Mouse (Mus musculus): ENCODE measurements at regions not wholly inside any gene's neighbourhood (a gene's known extent, or its start where the extent isn't known, plus 50 kb on each side); places are given as distances from the start of the nearest gene placed in this dataset.
"Not testable (repeated sequence)": the region's sequence is repeated elsewhere in the genome, so short reads cannot be mapped to it uniquely, and the experiment has no call there.

DNA sequence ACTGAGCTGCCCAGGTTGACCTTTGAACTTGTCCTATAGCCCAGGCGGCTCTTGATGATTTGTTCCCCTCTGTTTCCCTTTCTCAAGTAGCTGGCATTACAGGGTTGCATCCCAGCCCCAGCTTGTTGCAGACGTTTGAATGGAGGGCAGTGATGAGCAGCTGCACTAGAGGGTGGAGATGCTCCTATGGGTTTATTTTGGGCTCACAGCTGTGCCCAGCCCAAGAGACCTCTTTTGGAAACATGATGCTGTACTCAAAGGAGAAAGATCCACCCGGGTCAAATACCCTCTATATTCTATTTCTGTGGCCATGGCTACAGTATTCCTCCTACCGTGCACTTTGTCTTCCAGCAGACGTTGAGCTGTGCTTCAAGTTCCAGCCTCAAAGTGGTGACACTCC, 109.0 kb upstream of the Shb start:
- no peaks in the 10 kb centered on the region for H3K27me3 ChIP-seq (ENCODE audit: control insufficient read depth, insufficient read depth, low read length, poor library complexity, severe bottlenecking)
- H3K36me3 ChIP-seq (ENCODE audit: control insufficient read depth, insufficient read depth, low read length, poor library complexity, severe bottlenecking) = no peaks in the 10 kb centered on the region
- no peak for DNase-seq (ENCODE audit: low read depth, low spot score)

DNA sequence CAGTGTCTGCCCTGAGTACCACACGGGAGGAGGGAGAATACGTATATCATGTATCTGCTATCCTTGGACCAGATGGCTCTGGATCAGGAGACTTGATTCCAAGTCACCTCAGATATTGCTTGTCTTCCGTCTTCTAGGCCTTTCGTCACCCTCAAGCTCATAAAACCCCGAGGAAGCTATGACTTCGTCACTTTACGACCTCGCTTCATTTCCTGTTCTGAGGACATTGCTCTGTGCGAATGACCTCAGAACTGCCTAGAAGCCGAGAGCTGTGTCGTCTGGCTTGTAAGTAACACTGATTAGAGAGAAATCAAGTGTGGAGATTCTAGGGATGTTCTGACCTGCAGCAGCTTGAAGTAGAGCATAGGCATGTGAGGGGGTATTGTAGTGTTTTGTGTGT, 108.4 kb upstream of the Shb start:
- no peak for DNase-seq (ENCODE audit: low read depth, low spot score)
- Histone ChIP-seq H3K36me3 (ENCODE audit: control insufficient read depth, insufficient read depth, low read length, poor library complexity, severe bottlenecking) (no peaks in the 10 kb centered on the region), H3K27me3 (ENCODE audit: control insufficient read depth, insufficient read depth, low read length, poor library complexity, severe bottlenecking) (no peaks in the 10 kb centered on the region)

DNA sequence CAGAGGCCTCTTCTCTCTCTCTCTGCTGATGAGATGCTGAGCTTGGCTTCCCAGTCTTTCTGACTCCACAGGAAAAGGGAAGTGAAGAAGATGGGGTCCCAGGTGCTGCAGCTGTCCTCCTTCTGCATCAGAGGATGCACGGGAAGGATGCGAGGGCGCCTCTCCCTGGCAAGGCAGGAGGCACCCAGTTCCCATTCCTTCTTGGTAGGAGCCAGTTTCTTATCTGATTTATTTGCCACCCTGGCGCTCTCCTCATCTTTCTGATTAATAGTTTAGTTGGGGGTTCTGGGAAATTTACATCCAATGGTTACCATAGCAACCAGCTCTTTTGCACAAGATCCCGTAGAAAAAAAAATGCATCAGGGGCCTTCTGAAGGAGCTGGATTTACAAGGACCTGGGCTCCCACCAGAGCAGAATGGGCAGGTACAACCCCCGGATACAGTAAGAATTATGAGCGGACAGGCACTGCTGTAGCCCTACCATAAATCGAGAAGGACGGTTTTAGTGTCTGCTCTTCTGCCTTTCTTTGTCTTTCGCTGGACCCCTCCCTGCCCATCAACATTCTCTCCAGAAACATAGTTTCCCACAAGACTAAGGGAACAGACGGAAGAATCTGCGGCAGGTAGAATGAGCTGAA, 107.2 kb upstream of the Shb start:
- Histone ChIP-seq H3K27me3 (ENCODE audit: control insufficient read depth, insufficient read depth, low read length, poor library complexity, severe bottlenecking) (no peaks in the 10 kb centered on the region), H3K36me3 (ENCODE audit: control insufficient read depth, insufficient read depth, low read length, poor library complexity, severe bottlenecking) (no peaks in the 10 kb centered on the region)
- DNase-seq (ENCODE audit: low read depth, low spot score) = no peak

DNA sequence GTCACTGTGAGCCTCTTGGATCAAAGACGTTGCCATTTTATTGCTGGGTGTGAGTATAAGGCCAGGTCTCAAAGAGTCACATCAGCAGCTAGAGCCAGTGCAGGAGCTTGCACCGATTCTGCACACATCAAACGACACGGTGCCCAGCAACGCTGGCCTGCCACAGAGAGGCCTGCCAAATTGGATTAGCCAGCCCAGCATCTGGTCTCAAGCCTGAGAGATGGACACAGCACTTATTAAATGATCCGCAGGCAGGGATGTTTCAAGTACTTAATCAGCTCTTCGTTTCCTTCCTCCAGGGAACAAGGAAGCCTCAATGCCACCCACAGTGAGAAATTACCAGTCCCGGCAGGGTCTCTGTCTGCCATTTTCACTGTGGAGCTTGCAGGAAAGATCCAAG, 106.1 kb upstream of the Shb start:
- DNase-seq (ENCODE audit: low read depth, low spot score) = no peak
- H3K27me3 ChIP-seq (ENCODE audit: control insufficient read depth, insufficient read depth, low read length, poor library complexity, severe bottlenecking) = no peaks in the 10 kb centered on the region
- H3K36me3 ChIP-seq (ENCODE audit: control insufficient read depth, insufficient read depth, low read length, poor library complexity, severe bottlenecking) = no peaks in the 10 kb centered on the region

DNA sequence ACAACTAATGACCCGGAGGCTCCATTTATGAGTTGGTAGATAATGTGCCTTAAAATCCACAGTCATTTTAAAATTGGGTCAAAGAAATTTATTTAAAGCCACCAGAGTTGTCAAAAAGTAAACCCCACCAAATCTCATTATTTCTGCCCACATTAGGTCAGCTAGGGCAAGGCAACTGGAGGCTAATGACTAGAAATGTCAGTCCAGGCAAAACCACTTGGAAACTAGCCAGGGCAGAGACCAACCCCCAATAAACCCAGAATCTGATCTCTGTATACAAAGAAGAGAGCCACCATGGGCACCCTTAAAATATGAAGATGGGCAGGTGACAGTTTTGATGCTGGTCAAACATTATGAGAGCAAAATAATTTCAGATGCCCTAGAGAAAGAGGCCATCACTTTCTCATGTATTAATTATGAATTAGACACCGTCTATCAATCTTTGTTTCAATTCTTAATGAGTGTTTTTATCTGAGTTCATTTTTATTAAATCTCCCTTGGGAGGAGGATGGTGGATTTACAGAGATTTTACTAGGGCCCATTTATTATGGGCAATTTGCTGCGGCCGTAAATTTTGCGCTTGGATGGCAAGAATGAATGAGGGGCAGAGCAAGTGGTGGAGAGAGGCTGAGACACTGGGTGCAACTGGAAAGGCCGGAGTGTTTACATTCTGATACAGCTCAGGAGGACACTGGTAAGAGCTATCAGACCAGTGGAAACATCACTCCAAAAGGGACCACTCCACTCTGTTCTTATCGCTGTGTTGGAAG, 99.2 kb upstream of the Shb start:
- DNase-seq (ENCODE audit: low read depth, low spot score) = no peak

DNA sequence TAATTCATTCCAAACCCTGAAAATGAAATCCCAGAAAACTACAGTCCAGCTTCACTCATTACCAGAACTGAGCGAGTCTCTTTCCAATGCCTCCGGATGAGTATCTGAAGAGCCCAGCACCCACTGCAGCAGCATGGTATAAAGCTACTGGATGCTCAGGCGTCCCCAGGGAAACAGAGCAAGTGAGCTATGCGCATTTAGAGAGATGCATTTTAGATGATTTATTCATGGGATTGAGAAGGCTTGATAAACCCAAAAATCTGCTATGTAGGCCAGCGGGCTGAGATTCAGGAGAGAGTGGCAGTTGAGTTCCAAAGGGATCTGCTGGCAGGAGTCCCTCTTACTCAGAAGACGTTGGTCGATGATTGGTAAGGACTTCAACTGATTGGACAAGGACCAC, 93.4 kb upstream of the Shb start:
- Histone ChIP-seq H3K36me3 (ENCODE audit: control insufficient read depth, insufficient read depth, low read length, poor library complexity, severe bottlenecking) (no peaks in the 10 kb centered on the region), H3K27me3 (ENCODE audit: control insufficient read depth, insufficient read depth, low read length, poor library complexity, severe bottlenecking) (no peaks in the 10 kb centered on the region)
- no peak for DNase-seq (ENCODE audit: low read depth, low spot score)

More for the DNA sequence above, 99.2 kb upstream of the Shb start:
- Histone ChIP-seq H3K27me3 (ENCODE audit: control insufficient read depth, insufficient read depth, low read length, poor library complexity, severe bottlenecking) (no peaks in the 10 kb centered on the region), H3K36me3 (ENCODE audit: control insufficient read depth, insufficient read depth, low read length, poor library complexity, severe bottlenecking) (no peaks in the 10 kb centered on the region)

DNA sequence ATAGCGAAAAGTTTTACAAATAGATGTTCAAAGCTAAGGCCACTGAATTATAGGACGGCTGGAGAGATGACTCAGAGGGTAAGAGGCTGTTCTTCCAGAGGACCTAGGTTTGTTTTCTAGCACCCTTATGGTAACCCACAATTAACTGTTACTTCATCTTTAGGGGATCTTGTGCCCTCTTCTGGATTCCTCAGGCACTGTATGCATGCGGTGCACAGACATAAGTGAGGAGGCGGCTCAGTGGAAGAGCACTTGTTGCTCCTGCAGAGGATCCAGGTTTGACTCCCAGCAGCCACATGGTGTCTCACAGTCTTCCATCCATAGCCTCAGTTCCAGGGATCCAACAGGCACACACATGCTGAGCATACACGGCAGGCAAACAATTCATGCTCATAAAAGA, 89.7 kb upstream of the Shb start:
- DNase-seq (ENCODE audit: low read depth, low spot score) = peak; percentile 3
- H3K27me3 ChIP-seq (ENCODE audit: control insufficient read depth, insufficient read depth, low read length, poor library complexity, severe bottlenecking) = no peaks in the 10 kb centered on the region

DNA sequence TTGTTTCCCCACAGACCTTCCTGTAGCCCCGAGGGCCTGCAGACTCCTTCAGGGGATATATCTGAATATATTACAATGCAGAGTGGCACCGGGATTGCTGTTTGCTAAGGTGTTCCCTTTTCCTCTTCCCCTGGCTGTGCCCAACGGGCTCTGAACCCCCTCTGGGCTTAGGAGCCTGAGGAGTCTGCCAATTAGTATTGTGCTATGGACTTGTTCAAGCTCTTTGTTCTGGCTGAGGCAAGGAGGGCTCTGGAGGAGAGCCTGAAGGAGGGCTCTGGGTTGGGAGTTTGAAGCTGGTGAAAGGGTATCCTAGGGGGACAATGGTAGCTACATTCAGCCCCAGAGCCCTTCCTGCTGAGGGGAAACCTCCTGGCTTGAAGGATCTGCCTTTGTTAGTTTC, 84.9 kb upstream of the Shb start:
- DNase-seq (ENCODE audit: low read depth, low spot score) = no peak
- H3K27me3 ChIP-seq (ENCODE audit: control insufficient read depth, insufficient read depth, low read length, poor library complexity, severe bottlenecking) = no peaks in the 10 kb centered on the region
- no peaks in the 10 kb centered on the region for H3K36me3 ChIP-seq (ENCODE audit: control insufficient read depth, insufficient read depth, low read length, poor library complexity, severe bottlenecking)

More for the DNA sequence above, 89.7 kb upstream of the Shb start:
- H3K36me3 ChIP-seq (ENCODE audit: control insufficient read depth, insufficient read depth, low read length, poor library complexity, severe bottlenecking) = no peaks in the 10 kb centered on the region

DNA sequence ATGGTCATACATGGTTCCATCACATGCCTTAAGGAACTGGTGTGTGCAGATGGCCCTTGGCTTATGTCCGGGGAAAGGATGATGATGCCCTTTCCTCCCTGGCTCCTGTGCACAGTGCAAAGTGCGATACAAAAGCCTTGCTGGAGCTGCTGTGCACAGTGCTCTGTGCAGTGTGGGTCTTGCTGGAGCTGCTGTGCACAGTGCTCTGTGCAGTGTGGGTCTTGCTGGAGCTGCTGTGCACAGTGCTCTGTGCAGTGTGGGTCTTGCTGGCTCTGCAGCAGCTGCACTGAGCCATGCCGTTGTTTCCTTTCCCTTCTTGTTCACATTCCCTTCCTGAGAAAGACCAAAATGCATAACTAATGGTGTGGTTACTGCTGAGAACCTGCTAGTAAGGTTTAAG, 81.2 kb upstream of the Shb start:
- H3K27me3 ChIP-seq (ENCODE audit: control insufficient read depth, insufficient read depth, low read length, poor library complexity, severe bottlenecking); DNase-seq (ENCODE audit: low read depth, low spot score); H3K36me3 ChIP-seq (ENCODE audit: control insufficient read depth, insufficient read depth, low read length, poor library complexity, severe bottlenecking): not testable (repeated sequence)

DNA sequence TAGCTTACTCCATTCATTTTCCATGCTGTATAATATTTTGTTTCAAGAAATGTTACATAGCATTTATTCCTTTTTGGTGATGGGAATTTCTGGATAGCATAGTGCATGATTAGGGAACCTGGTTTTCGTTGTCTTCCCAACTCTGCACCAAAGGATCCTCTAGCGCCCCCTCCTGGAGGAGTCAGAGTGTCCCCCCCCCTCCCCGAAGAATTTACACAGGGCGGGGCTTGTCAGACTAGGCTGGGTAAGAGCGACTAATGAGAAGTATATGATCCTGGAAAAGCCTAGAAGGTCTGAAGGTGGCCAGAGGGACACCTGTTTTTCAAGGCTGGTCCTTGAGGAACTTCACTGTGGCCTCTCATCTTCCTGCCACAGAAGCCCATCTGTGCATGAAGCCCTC, 79.9 kb upstream of the Shb start:
- H3K27me3 ChIP-seq (ENCODE audit: control insufficient read depth, insufficient read depth, low read length, poor library complexity, severe bottlenecking) = no peaks in the 10 kb centered on the region
- DNase-seq (ENCODE audit: low read depth, low spot score) = peak; percentile 61
- no peaks in the 10 kb centered on the region for H3K36me3 ChIP-seq (ENCODE audit: control insufficient read depth, insufficient read depth, low read length, poor library complexity, severe bottlenecking)

DNA sequence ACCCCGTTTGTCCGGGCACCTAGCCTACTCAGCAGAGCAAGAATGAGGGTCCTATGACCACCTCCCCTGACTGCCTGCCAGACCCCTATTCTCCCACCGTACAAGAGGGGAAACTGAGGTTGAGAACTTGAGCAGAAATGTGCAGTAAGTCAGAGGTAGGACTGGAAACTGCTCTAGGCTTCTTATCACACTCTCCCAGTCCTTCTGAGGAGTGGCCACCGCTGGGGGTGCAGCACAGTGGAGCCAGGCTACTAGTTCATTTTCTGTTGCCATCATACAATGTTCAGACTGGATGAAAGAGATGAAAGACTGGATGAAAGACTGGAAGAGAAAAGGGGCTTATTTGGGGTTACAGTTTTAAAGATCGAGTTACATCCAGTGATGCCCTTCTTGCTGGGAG, 78.7 kb upstream of the Shb start:
- no peaks in the 10 kb centered on the region for H3K36me3 ChIP-seq (ENCODE audit: control insufficient read depth, insufficient read depth, low read length, poor library complexity, severe bottlenecking)
- no peak for DNase-seq (ENCODE audit: low read depth, low spot score)
- H3K27me3 ChIP-seq (ENCODE audit: control insufficient read depth, insufficient read depth, low read length, poor library complexity, severe bottlenecking) = no peaks in the 10 kb centered on the region

DNA sequence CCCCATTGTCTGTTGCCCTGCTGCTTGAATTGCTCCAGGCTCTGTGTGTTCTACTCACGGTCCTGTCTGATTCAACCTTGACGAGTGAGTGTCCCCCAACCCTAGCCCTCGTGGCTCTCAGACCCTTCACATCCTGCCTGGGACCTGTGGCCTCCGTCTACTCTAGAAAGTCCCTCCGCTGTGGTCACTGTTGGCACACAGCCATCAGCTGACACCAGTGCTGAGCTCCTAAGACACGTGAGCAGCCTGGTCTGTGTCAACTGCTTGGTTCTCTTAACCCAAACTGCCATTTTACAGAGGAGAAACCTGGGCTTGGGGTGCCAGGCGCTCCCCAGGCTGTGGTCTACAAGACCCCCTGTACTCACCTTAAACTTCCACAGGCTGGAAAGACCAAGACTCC, 74.3 kb upstream of the Shb start:
- H3K36me3 ChIP-seq (ENCODE audit: control insufficient read depth, insufficient read depth, low read length, poor library complexity, severe bottlenecking) = no peaks in the 10 kb centered on the region
- no peak for DNase-seq (ENCODE audit: low read depth, low spot score)
- no peaks in the 10 kb centered on the region for H3K27me3 ChIP-seq (ENCODE audit: control insufficient read depth, insufficient read depth, low read length, poor library complexity, severe bottlenecking)

DNA sequence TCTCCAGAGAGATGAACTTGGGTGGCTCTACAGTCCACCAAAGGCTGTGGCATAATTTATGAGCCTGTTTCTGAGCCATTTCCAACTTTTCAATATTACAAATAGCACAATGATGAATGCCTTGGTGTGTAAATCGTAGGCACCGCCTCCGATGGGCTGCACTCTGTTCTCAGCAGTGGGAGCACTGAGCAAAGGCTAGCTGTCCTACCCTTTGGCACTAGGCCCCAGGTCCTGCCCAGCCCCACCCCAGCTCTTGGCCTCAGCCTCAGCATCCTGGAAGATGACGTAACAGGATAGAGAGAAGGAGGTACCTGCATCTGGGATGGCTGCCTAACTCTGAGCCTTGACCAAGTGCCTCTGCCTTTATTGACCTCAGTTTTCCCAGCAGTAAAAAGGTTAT, 73.4 kb upstream of the Shb start:
- Histone ChIP-seq H3K36me3 (ENCODE audit: control insufficient read depth, insufficient read depth, low read length, poor library complexity, severe bottlenecking) (no peaks in the 10 kb centered on the region), H3K27me3 (ENCODE audit: control insufficient read depth, insufficient read depth, low read length, poor library complexity, severe bottlenecking) (no peaks in the 10 kb centered on the region)
- no peak for DNase-seq (ENCODE audit: low read depth, low spot score)

DNA sequence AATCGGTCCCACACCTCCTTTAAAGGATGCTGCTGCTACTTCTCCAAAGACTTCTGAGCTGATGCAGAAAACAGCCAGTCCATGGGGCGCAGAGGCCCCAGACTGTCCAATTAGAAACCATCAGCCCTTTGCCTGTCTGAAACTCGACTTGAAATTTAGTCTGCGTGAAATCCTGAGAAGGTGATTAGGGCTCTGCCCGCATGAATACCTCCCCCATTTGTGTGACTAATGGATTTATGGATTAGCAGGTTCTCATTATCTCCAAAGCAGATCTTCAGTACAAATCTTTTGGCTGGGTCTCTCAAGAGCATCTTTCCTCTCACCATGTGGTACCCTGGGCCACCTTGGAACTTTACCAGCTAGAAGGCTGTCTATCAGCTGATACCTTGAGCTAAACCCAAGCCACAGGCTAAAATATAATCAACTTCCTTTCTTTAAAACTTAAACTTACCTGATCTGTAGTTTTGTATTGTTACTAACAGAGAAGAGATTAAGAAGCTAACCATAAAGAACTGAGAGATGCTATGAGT, 72.1 kb upstream of the Shb start:
- Histone ChIP-seq H3K27me3 (ENCODE audit: control insufficient read depth, insufficient read depth, low read length, poor library complexity, severe bottlenecking) (no peaks in the 10 kb centered on the region), H3K36me3 (ENCODE audit: control insufficient read depth, insufficient read depth, low read length, poor library complexity, severe bottlenecking) (no peaks in the 10 kb centered on the region)
- DNase-seq (ENCODE audit: low read depth, low spot score) = no peak

DNA sequence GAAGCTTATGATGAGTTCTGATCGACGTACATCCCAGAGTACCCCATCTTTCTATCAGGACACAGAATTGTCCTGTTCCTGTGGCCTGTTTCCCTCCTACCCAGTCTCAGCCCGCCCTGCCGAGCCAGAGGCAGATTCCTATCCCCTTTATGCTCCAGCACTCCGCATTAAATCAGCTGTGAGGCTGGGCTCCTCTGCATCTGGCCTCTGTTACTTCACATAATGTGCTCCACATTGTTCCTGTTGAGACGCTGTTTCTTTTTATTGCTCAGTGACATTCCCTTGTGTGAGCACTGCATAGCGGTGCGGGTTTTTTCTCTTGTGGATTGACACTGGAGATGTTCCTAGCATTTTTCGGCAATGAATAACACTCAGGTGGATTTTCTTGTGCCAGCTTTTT, 68.2 kb upstream of the Shb start:
- H3K27me3 ChIP-seq (ENCODE audit: control insufficient read depth, insufficient read depth, low read length, poor library complexity, severe bottlenecking) = no peaks in the 10 kb centered on the region
- no peaks in the 10 kb centered on the region for H3K36me3 ChIP-seq (ENCODE audit: control insufficient read depth, insufficient read depth, low read length, poor library complexity, severe bottlenecking)
- DNase-seq (ENCODE audit: low read depth, low spot score) = no peak
